Mouse (Mus musculus) large intestine, adult 2 months (tissue): Measurements from ENCODE around the gene Sim1. TPM values are rescaled to one million over a fixed set of nuclear protein-coding genes. Genes with fewer than 3 reads are reported as not detected.

ENCODE experiments used
- DNase-seq: peaks from one replicate; pipeline ENCODE4 v3.0.0-alpha.2; 2012; ENCODE audit warnings: low read depth, low spot score
- WGBS: fragments of 180-500 bp; shearing (Covaris S2); methylation state at CpG from one replicate; pipeline ENCODE4 v1.1.7; 2018; 5-methylcytosine and 5-hydroxymethylcytosine counted together
- polyA plus RNA-seq: library from polyadenylated mRNA; depleted of rRNA; stranded (reverse); fragments of >200 nt; gene quantifications from 2 replicates; pipeline ENCODE4 v1.2.3, GENCODE M21; 2012

Sim1 gene
- polyA plus RNA-seq, 1 experiment = not detected

- no peak for DNase-seq
- 5% methylated on average over 42 of the region's 42 CpGs for WGBS
These were observed 6.4 kb downstream of the Sim1 start for GRCm38 (mm10) chr10:50900746-50901600.

- DNase-seq = no peak
- 8% methylated on average over 19 of the region's 19 CpGs for WGBS
These were observed 7.3 kb downstream of the Sim1 start for GRCm38 (mm10) chr10:50901601-50902475.

- DNase-seq = no peak
- 3% methylated on average over 43 of the region's 43 CpGs for WGBS
These were observed 8.5 kb downstream of the Sim1 start for GRCm38 (mm10) chr10:50902741-50903715.

GRCm38 (mm10) chr10:50903846-50904763 lies 9.6 kb downstream of the Sim1 start:
- 7% methylated on average over 26 of the region's 26 CpGs for WGBS
- no peak for DNase-seq

GRCm38 (mm10) chr10:50904764-50905701 lies 10.5 kb downstream of the Sim1 start:
- WGBS = 18% methylated on average over 29 of the region's 29 CpGs
- DNase-seq = no peak

GRCm38 (mm10) chr10:50910400-50910799 lies 15.8 kb downstream of the Sim1 start:
- WGBS = 3% methylated on average over 16 of the region's 16 CpGs

GRCm38 (mm10) chr10:50910861-50911410 lies 16.4 kb downstream of the Sim1 start:
- WGBS = 8% methylated on average over 12 of the region's 12 CpGs
- DNase-seq = no peak

More at GRCm38 (mm10) chr10:50910400-50910799, 15.8 kb downstream of the Sim1 start:
- no peak for DNase-seq

GRCm38 (mm10) chr10:50915607-50916006 lies 21.1 kb downstream of the Sim1 start:
- 50% methylated on average over 2 of the region's 2 CpGs for WGBS
- no peak for DNase-seq

- 69% methylated on average over 5 of the region's 5 CpGs for WGBS
- no peak for DNase-seq
These were observed 34.7 kb downstream of the Sim1 start for GRCm38 (mm10) chr10:50929281-50929680.

GRCm38 (mm10) chr10:50935673-50936072 lies 41.1 kb downstream of the Sim1 start:
- DNase-seq = no peak

GRCm38 (mm10) chr10:50973625-50974024 lies 79.1 kb downstream of the Sim1 start:
- DNase-seq = no peak
- WGBS = 57% methylated on average over 1 of the region's 1 CpGs

GRCm38 (mm10) chr10:50981849-50982248 lies 87.3 kb downstream of the Sim1 start:
- 80% methylated on average over 3 of the region's 3 CpGs for WGBS

GRCm38 (mm10) chr10:50983620-50984019 lies 89.1 kb downstream of the Sim1 start:
- no peak for DNase-seq
- 88% methylated on average over 4 of the region's 4 CpGs for WGBS

More at GRCm38 (mm10) chr10:50981849-50982248, 87.3 kb downstream of the Sim1 start:
- no peak for DNase-seq

- WGBS = 66% methylated on average over 3 of the region's 3 CpGs
- DNase-seq = no peak
These were observed 113.2 kb downstream of the Sim1 start for GRCm38 (mm10) chr10:51007798-51008197.

- no peak for DNase-seq
- 37% methylated on average over 8 of the region's 8 CpGs for WGBS
These were observed 117.0 kb downstream of the Sim1 start for GRCm38 (mm10) chr10:51011391-51012150.

GRCm38 (mm10) chr10:51014901-51015300 lies 120.3 kb downstream of the Sim1 start:
- whole genome bisulfite sequencing = 53% methylated on average over 2 of the region's 2 CpGs
- no peak for DNase-seq
